Mouse (Mus musculus) neural tube, embryonic 11.5 days (tissue): ENCODE data around the gene Rbm5. TPM values are rescaled to one million over a fixed set of nuclear protein-coding genes. Genes with fewer than 3 reads are reported as not detected.
A peak's percentile ranks its signal among the peaks of the same experiment; 100 is the strongest.

Experiments
- ATAC-seq: fragments of 200-750 bp; cut with Nextera tagmentation; 2 replicates; pipeline ENCODE4 v1.8.0; 2017; ENCODE audit warnings: moderate number of reproducible peaks, mild to moderate bottlenecking, moderate TSS enrichment, moderate library complexity; ENCODE audit not compliant: insufficient read depth, low FRiP score, low TSS enrichment
- DNase-seq: peaks from one replicate; pipeline ENCODE4 v3.0.0-alpha.2; 2015; ENCODE audit warnings: low spot score
- H3K27ac ChIP-seq: fragments of 300-500 bp; sonication (generic); 2 replicates; pipeline ENCODE4 v1.5.1; 2014; ENCODE audit warnings: low read depth, mild to moderate bottlenecking, low read length
- H3K27me3 ChIP-seq: fragments of 300-500 bp; sonication (generic); 2 replicates; pipeline ENCODE4 v1.6.1; 2014; ENCODE audit warnings: mild to moderate bottlenecking, low read length, mixed read lengths; ENCODE audit not compliant: control insufficient read depth, insufficient read depth
- H3K36me3 ChIP-seq: fragments of 300-500 bp; sonication (generic); 2 replicates; pipeline ENCODE4 v1.6.1; 2014; ENCODE audit warnings: mild to moderate bottlenecking, low read length, moderate library complexity, mixed read lengths; ENCODE audit not compliant: control insufficient read depth, insufficient read depth
- H3K4me1 ChIP-seq: fragments of 300-500 bp; sonication (generic); 2 replicates; pipeline ENCODE4 v1.6.1; 2014; ENCODE audit warnings: low read length, mixed read lengths; ENCODE audit not compliant: control insufficient read depth, insufficient read depth
- H3K4me2 ChIP-seq: fragments of 300-500 bp; sonication (generic); 2 replicates; pipeline ENCODE4 v1.6.1; 2014; ENCODE audit warnings: low read depth, mild to moderate bottlenecking, moderate library complexity
- H3K4me3 ChIP-seq: fragments of 300-500 bp; sonication (generic); 2 replicates; pipeline ENCODE4 v1.5.1; 2014; ENCODE audit warnings: low read depth, low read length
- H3K9ac ChIP-seq: fragments of 300-500 bp; sonication (generic); 2 replicates; pipeline ENCODE4 v1.6.1; 2014; ENCODE audit warnings: mild to moderate bottlenecking, low read length
- H3K9me3 ChIP-seq: fragments of 300-500 bp; sonication (generic); 2 replicates; pipeline ENCODE4 v1.6.1; 2016; ENCODE audit warnings: low read length; ENCODE audit not compliant: control insufficient read depth
- WGBS: fragments of 180-500 bp; shearing (Covaris S2); extraction: QIAGEN DNeasy Blood & Tissue Kit; methylation state at CpG from one replicate; pipeline ENCODE4 v1.1.7; 2014; 5-methylcytosine and 5-hydroxymethylcytosine counted together
- polyA plus RNA-seq: library from polyadenylated mRNA; unstranded; fragments of >200 nt; fragmentation: Nextera tagmentation; extraction: Ambion mirVana; gene quantifications from 2 replicates; pipeline ENCODE4 v1.2.1, GENCODE M21; 2014

Rbm5 gene
- polyA plus RNA-seq, 1 experiment from 2014 or later: 197 TPM

DNA sequence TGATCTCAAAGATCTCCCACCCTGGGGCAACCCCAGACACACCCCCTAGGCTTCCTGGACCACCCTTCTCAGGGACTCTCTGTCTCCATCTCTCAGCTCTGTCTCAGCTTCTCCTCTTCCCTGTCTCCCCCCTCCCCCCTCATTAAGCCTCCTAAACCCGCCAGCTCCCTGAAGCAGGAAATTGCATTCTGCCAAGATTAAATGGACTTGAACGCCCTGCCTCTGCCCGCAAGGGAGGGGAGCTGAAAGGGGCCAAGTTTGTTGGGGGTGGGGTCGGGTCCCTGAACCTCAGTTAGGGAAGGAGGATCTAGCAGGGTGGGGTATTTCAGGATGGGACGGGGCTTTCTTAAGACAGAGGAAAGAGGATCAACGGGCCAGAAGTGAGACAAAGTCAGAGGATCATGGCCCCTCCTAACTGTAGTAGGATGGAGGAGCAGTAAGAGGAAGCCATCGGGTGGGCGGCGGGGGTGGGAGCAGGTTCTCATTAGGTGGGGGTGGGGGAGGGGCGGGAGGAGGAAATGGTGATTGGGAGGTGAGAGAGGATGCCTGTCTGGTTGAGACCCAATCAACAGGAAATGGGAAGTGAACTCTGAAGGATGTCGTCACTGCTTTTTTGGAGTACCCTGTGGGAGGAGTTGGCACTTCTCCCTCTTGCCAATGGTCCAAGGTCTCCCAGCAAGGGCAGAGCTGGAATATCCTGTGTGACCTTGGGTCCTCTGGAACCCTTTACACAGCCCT is 46.8 kb downstream of the Rbm5 start:
- no peak for ATAC-seq
- peaks cover 21% of the 10 kb centered on the region for H3K4me1 ChIP-seq
- peak overlapping the region; percentile 12; the same call in 1 of the 2 replicates for H3K9ac ChIP-seq

GRCm38 (mm10) chr9:107723292-107723691 is 47.5 kb downstream of the Rbm5 start:
- Histone ChIP-seq H3K9ac (no peak overlapping the region), H3K4me2 (no peak overlapping the region)
- no peak for ATAC-seq

More for the DNA sequence above, 46.8 kb downstream of the Rbm5 start:
- 3% methylated on average over 11 of the region's 11 CpGs for WGBS
- H3K9me3 ChIP-seq: no peaks in the 10 kb centered on the region
- H3K27ac ChIP-seq: peak overlapping the region; percentile 37
- no peak overlapping the region for H3K4me2 ChIP-seq
- peak; percentile 55 for DNase-seq
- no peaks in the 10 kb centered on the region for H3K36me3 ChIP-seq
- no peaks in the 10 kb centered on the region for H3K27me3 ChIP-seq
- H3K4me3 ChIP-seq: no peak overlapping the region

GRCm38 (mm10) chr9:107718781-107719540 is 51.8 kb downstream of the Rbm5 start:
- Histone ChIP-seq H3K4me1 (peaks cover 20% of the 10 kb centered on the region), H3K4me3 (no peak overlapping the region), H3K27ac (no peak overlapping the region), H3K9ac (no peak overlapping the region), H3K27me3 (no peaks in the 10 kb centered on the region), H3K36me3 (no peaks in the 10 kb centered on the region), H3K4me2 (no peak overlapping the region), H3K9me3 (no peaks in the 10 kb centered on the region)
- WGBS: 90% methylated on average over 10 of the region's 10 CpGs
- DNase-seq (no peak), ATAC-seq (no peak)

More at GRCm38 (mm10) chr9:107723292-107723691, 47.5 kb downstream of the Rbm5 start:
- H3K36me3 ChIP-seq: no peaks in the 10 kb centered on the region
- no peaks in the 10 kb centered on the region for H3K9me3 ChIP-seq
- DNase-seq: no peak
- H3K4me3 ChIP-seq: no peak overlapping the region
- WGBS: 29% methylated on average over 6 of the region's 6 CpGs
- peaks cover 21% of the 10 kb centered on the region for H3K4me1 ChIP-seq
- peak overlapping the region; percentile 37 for H3K27ac ChIP-seq
- no peaks in the 10 kb centered on the region for H3K27me3 ChIP-seq

DNA sequence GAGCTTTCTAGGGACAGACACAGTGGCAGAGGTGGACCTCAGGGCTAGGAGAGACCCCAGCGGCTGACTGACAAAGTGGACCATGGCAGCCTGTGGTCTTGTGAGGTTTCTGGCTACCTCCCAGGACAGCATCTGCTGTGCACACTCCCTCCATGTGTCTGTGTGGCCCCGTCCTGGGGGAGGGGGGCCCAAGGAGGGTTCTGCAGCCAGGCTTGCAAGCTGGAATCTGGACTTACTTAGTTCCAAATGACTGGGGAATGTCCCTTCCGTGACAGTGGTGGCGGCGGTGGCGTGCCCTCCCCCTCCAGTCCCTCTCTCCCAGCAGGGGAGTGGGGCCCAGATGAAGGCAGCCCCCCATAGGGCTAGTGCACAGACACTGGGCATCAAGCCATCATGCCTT is 53.8 kb downstream of the Rbm5 start:
- ATAC-seq (no peak), DNase-seq (no peak)
- Histone ChIP-seq H3K27ac (no peak overlapping the region), H3K36me3 (no peaks in the 10 kb centered on the region), H3K27me3 (no peaks in the 10 kb centered on the region), H3K9me3 (no peaks in the 10 kb centered on the region), H3K4me3 (no peak overlapping the region), H3K4me2 (no peak overlapping the region), H3K4me1 (peaks cover 9% of the 10 kb centered on the region), H3K9ac (no peak overlapping the region)
- 31% methylated on average over 6 of the region's 6 CpGs for WGBS

GRCm38 (mm10) chr9:107715632-107716031 is 55.2 kb downstream of the Rbm5 start:
- DNase-seq (no peak), ATAC-seq (no peak)
- Histone ChIP-seq H3K27me3 (peaks cover 1% of the 10 kb centered on the region; the same call in 1 of the 2 replicates), H3K9ac (no peak overlapping the region), H3K36me3 (no peaks in the 10 kb centered on the region), H3K4me3 (no peak overlapping the region), H3K9me3 (no peaks in the 10 kb centered on the region), H3K4me1 (peaks cover 9% of the 10 kb centered on the region), H3K4me2 (no peak overlapping the region), H3K27ac (no peak overlapping the region)
- WGBS: 74% methylated on average over 2 of the region's 2 CpGs

- Histone ChIP-seq H3K27ac (0 out of 2 replicates have a peak overlapping the region, but pooled peaks have one; percentile 42), H3K4me1 (peaks cover 13% of the 10 kb centered on the region), H3K27me3 (peaks cover 8% of the 10 kb centered on the region), H3K9ac (no peak overlapping the region), H3K4me2 (no peak overlapping the region), H3K4me3 (no peak overlapping the region), H3K9me3 (no peaks in the 10 kb centered on the region), H3K36me3 (no peaks in the 10 kb centered on the region)
- ATAC-seq (no peak), DNase-seq (no peak)
- WGBS: 19% methylated on average over 12 of the region's 12 CpGs
Measured at GRCm38 (mm10) chr9:107714221-107714952, 56.4 kb downstream of the Rbm5 start.

GRCm38 (mm10) chr9:107709697-107710483 is 60.9 kb downstream of the Rbm5 start, which contains the start of gene Sema3f:
Gene Sema3f (minus strand): TSS chr9:107710475.
- ATAC-seq (peak; percentile 74), DNase-seq (peak; percentile 86)
- peak within 1 kb of the TSS; percentile 79 for H3K27ac ChIP-seq
- peak within 1 kb of the TSS; percentile 56 for H3K4me3 ChIP-seq
- WGBS: under 1% methylated on average over 65 of the region's 86 CpGs
- H3K9ac ChIP-seq: peak within 1 kb of the TSS; percentile 88
- H3K4me1 ChIP-seq: peaks cover 27% of the 10 kb centered on the region
- peak within 1 kb of the TSS; percentile 97 for H3K4me2 ChIP-seq
- no peaks in the 10 kb centered on the region for H3K9me3 ChIP-seq
- no peaks in the 10 kb centered on the region for H3K36me3 ChIP-seq
- H3K27me3 ChIP-seq: peaks cover 31% of the 10 kb centered on the region
